In genomic region chr11:51805221-51805981, GRCm38 (mm10) we compare ENCODE assay signal across 8 mouse cellular contexts. TPM values are rescaled to one million over a fixed set of nuclear protein-coding genes. Genes with fewer than 3 reads are reported as not detected.
DNase-seq lines count a peak whose midpoint lies in the region; ATAC-seq and TF ChIP-seq lines count a peak whose summit lies in the region.

No protein-coding gene starts in this region.

- ATAC-seq in embryonic facial prominence, embryonic 13.5 days (ENCODE audit: insufficient number of reproducible peaks, insufficient read depth, low FRiP score, low TSS enrichment, low read depth) = peak; percentile 56; the same call in 1 of the 2 replicates
- peak; percentile 69 for ATAC-seq in limb, embryonic 14.5 days (ENCODE audit: low FRiP score, low read depth)
- peak; percentile 91 for ATAC-seq in midbrain, embryonic 15.5 days (replicated peaks)

- H3K9ac ChIP-seq in embryonic facial prominence, embryonic 13.5 days = peak overlapping the region; percentile 68
- peak overlapping the region; percentile 26 for H3K9ac ChIP-seq in limb, embryonic 14.5 days (ENCODE audit: low read depth, low read length, severe bottlenecking)
- H3K9ac ChIP-seq in midbrain, embryonic 15.5 days = peak overlapping the region; percentile 43

- H3K27me3 ChIP-seq in embryonic facial prominence, embryonic 13.5 days = no peaks in the 10 kb centered on the region
- H3K27me3 ChIP-seq in limb, embryonic 14.5 days (ENCODE audit: control insufficient read depth, insufficient read depth, low read length) = no peaks in the 10 kb centered on the region
- H3K27me3 ChIP-seq in midbrain, embryonic 15.5 days (replicated peaks) = no peaks in the 10 kb centered on the region

- peaks cover 10% of the 10 kb centered on the region for H3K4me1 ChIP-seq in embryonic facial prominence, embryonic 13.5 days
- H3K4me1 ChIP-seq in limb, embryonic 14.5 days (ENCODE audit: control insufficient read depth, insufficient read depth, low read length) = 0 out of 2 replicates have a peak, but pooled peaks cover 2% of the 10 kb centered on the region
- H3K4me1 ChIP-seq in midbrain, embryonic 15.5 days = peaks cover 5% of the 10 kb centered on the region; the same call in 1 of the 2 replicates

- peak overlapping the region; percentile 73 for H3K27ac ChIP-seq in embryonic facial prominence, embryonic 13.5 days
- H3K27ac ChIP-seq in limb, embryonic 14.5 days (replicated peaks; ENCODE audit: low read depth, low read length) = no peak overlapping the region; the same call in 1 of the 2 replicates
- peak overlapping the region; percentile 77 for H3K27ac ChIP-seq in midbrain, embryonic 15.5 days

- 14% methylated on average over 17 of the region's 17 CpGs for WGBS in embryonic facial prominence, embryonic 13.5 days
- 19% methylated on average over 17 of the region's 17 CpGs for whole genome bisulfite sequencing in limb, embryonic 14.5 days
- WGBS in midbrain, embryonic 15.5 days = 20% methylated on average over 17 of the region's 17 CpGs

- DNase-seq in 3T3-L1 (ENCODE audit: low read depth, low spot score) = peak; percentile 74
- peak; percentile 40 for DNase-seq in adrenal gland, postnatal 25 days
- DNase-seq in heart, adult 9 months (ENCODE audit: low spot score in 2 of 2) = peak; percentile 67 to 77
- DNase-seq in kidney, adult 9 months = peak; percentile 89
- DNase-seq in limb, embryonic 14.5 days (ENCODE audit: low spot score) = peak; percentile 89
- DNase-seq in spleen, adult 12 weeks (ENCODE audit: low spot score) = peak; percentile 50

- H3K4me3 ChIP-seq in embryonic facial prominence, embryonic 13.5 days = peak overlapping the region; percentile 52
- H3K4me3 ChIP-seq in limb, embryonic 14.5 days (replicated peaks; ENCODE audit: low read length) = peak overlapping the region; percentile 40
- peak overlapping the region; percentile 46 for H3K4me3 ChIP-seq in midbrain, embryonic 15.5 days

- TF ChIP-seq POLR2A in limb, embryonic 14.5 days (IDR thresholded peaks at IDR 0.05; ENCODE audit: borderline replicate concordance, extremely low read depth, insufficient read depth, insufficient read length) = peak; percentile 47; the same call in 1 of the 2 replicates

- no peaks in the 10 kb centered on the region for H3K36me3 ChIP-seq in embryonic facial prominence, embryonic 13.5 days
- H3K36me3 ChIP-seq in limb, embryonic 14.5 days (ENCODE audit: control insufficient read depth, insufficient read depth, low read length) = no peaks in the 10 kb centered on the region
- no peaks in the 10 kb centered on the region for H3K36me3 ChIP-seq in midbrain, embryonic 15.5 days (replicated peaks)

- no peaks in the 10 kb centered on the region for H3K9me3 ChIP-seq in embryonic facial prominence, embryonic 13.5 days
- H3K9me3 ChIP-seq in limb, embryonic 14.5 days (ENCODE audit: control insufficient read depth, low read length) = no peaks in the 10 kb centered on the region
- H3K9me3 ChIP-seq in midbrain, embryonic 15.5 days = no peaks in the 10 kb centered on the region

- H3K4me2 ChIP-seq in embryonic facial prominence, embryonic 13.5 days = peak overlapping the region; percentile 74
- H3K4me2 ChIP-seq in limb, embryonic 14.5 days (replicated peaks; ENCODE audit: low read depth, low read length, severe bottlenecking) = peak overlapping the region; percentile 57
- peak overlapping the region; percentile 70 for H3K4me2 ChIP-seq in midbrain, embryonic 15.5 days

RNA-seq across cellular contexts. Expression of gene Sar1b, which starts 41.9 kb away (rescaled TPM):
- total RNA-seq in adrenal gland, postnatal 25 days (2021) = 93.6 and 96.4 TPM in 2 replicates
- polyA plus RNA-seq in embryonic facial prominence, embryonic 13.5 days (2015; fragmentation: Nextera tagmentation; extraction: Ambion mirVana) = 89.3 and 96.5 TPM in 2 replicates
- 54.7 and 55.1 TPM in 2 replicates for polyA plus RNA-seq in limb, embryonic 14.5 days (2012; rRNA removed)
- 98.2 and 117 TPM in 2 replicates for polyA plus RNA-seq in limb, embryonic 14.5 days (2014; fragmentation: Nextera tagmentation; extraction: Ambion mirVana)
- 172 and 174 TPM in 2 replicates for polyA plus RNA-seq in midbrain, embryonic 15.5 days (2015; fragmentation: Nextera tagmentation; extraction: Ambion mirVana)

RNA-seq across cellular contexts. Expression of gene Sec24a, which starts 42.0 kb away (rescaled TPM):
- 33.8 and 41.2 TPM in 2 replicates for total RNA-seq in adrenal gland, postnatal 25 days (2021)
- 15.3 and 18.3 TPM in 2 replicates for polyA plus RNA-seq in embryonic facial prominence, embryonic 13.5 days (2015; fragmentation: Nextera tagmentation; extraction: Ambion mirVana)
- polyA plus RNA-seq in limb, embryonic 14.5 days (2012; rRNA removed) = 15.2 and 19.4 TPM in 2 replicates
- polyA plus RNA-seq in limb, embryonic 14.5 days (2014; fragmentation: Nextera tagmentation; extraction: Ambion mirVana) = 18.0 and 18.5 TPM in 2 replicates
- polyA plus RNA-seq in midbrain, embryonic 15.5 days (2015; fragmentation: Nextera tagmentation; extraction: Ambion mirVana) = 14.2 and 15.8 TPM in 2 replicates

RNA-seq across cellular contexts. Expression of gene Jade2, which starts 52.1 kb away (rescaled TPM):
- 16.3 and 19.8 TPM in 2 replicates for total RNA-seq in adrenal gland, postnatal 25 days (2021)
- polyA plus RNA-seq in embryonic facial prominence, embryonic 13.5 days (2015; fragmentation: Nextera tagmentation; extraction: Ambion mirVana) = 2.7 and 3.1 TPM in 2 replicates
- polyA plus RNA-seq in limb, embryonic 14.5 days (2012; rRNA removed) = 5.2 and 5.7 TPM in 2 replicates
- 1.7 and 1.8 TPM in 2 replicates for polyA plus RNA-seq in limb, embryonic 14.5 days (2014; fragmentation: Nextera tagmentation; extraction: Ambion mirVana)
- 0.56 and 0.68 TPM in 2 replicates for polyA plus RNA-seq in midbrain, embryonic 15.5 days (2015; fragmentation: Nextera tagmentation; extraction: Ambion mirVana)
